Mouse (Mus musculus): ENCODE results near the gene Efhc1. TPM values are rescaled to one million over a fixed set of nuclear protein-coding genes. Genes with fewer than 3 reads are reported as not detected.
"Not testable (repeated sequence)": the region's sequence is repeated elsewhere in the genome, so short reads cannot be mapped to it uniquely, and the experiment has no call there.

Gene Efhc1
- polyA plus RNA-seq, 1 experiment, result not detected

DNA sequence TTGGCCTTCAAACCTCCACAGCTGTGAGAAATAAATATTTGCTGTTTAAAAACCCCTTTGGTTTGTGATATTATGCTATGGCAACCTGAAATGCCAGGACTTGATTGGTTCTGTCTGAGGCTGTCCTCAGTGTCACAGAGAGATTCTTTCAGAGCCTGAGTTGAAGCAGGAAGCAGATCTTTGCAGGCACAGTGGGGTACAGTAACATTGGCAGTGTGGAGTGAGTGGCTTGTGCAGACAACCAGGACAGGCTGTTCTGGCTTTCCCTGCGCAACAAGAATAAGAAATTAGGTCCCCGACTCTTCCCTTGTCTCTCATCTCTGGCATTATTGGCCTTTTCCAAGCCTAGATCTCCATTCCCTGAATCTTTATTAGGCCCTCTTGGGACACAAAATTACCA lies 31.7 kb upstream of the Efhc1 start:
- 85% methylated on average over 2 of the region's 2 CpGs for WGBS

DNA sequence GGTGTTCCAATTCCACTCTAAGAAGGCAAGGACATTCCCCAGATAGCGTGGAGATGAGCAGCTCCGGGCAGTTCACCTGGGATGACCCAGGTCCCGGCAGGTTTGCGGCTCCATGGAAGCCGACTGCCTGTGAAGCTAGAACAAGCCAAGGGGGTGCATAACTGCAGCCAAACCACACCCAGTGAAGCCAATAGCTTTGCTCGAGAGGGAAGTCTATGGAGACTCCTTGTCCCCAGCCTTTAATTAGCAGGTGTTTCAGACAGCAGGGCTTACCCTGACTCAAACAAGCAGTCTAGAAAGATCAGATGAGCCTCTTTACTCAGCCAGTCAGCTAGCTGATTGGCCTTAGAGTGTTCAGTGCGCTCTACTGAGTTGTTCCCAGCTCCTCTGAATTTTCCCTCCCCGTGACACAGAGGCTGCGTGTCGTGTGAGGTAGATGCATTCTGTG lies 30.3 kb upstream of the Efhc1 start:
- Histone ChIP-seq H3K4me3 (ENCODE audit: insufficient read depth, low read depth, low read length) (no peak overlapping the region), H3K27ac (ENCODE audit: insufficient read depth, low read depth, low read length) (no peak overlapping the region), H3K4me1 (ENCODE audit: control insufficient read depth, insufficient read depth, low read length) (peaks cover 4% of the 10 kb centered on the region; the same call in 1 of the 2 replicates)
- 81% methylated on average over 10 of the region's 10 CpGs for WGBS
- TF ChIP-seq CTCF (IDR thresholded peaks at IDR 0.05; ENCODE audit: insufficient read depth, low read depth, low read length), result no peak
- no peak for TF ChIP-seq POLR2A (IDR thresholded peaks at IDR 0.05; ENCODE audit: insufficient read depth, low read depth, low read length)

More for the DNA sequence above, 31.7 kb upstream of the Efhc1 start:
- no peak overlapping the region for H3K27ac ChIP-seq (ENCODE audit: insufficient read depth, low read depth, low read length)
- TF ChIP-seq POLR2A (IDR thresholded peaks at IDR 0.05; ENCODE audit: insufficient read depth, low read depth, low read length) (no peak), CTCF (IDR thresholded peaks at IDR 0.05; ENCODE audit: insufficient read depth, low read depth, low read length) (no peak)
- no peak overlapping the region for H3K4me3 ChIP-seq (ENCODE audit: insufficient read depth, low read depth, low read length)
- H3K4me1 ChIP-seq (ENCODE audit: control insufficient read depth, insufficient read depth, low read length), result peaks cover 9% of the 10 kb centered on the region; the same call in 1 of the 2 replicates

DNA sequence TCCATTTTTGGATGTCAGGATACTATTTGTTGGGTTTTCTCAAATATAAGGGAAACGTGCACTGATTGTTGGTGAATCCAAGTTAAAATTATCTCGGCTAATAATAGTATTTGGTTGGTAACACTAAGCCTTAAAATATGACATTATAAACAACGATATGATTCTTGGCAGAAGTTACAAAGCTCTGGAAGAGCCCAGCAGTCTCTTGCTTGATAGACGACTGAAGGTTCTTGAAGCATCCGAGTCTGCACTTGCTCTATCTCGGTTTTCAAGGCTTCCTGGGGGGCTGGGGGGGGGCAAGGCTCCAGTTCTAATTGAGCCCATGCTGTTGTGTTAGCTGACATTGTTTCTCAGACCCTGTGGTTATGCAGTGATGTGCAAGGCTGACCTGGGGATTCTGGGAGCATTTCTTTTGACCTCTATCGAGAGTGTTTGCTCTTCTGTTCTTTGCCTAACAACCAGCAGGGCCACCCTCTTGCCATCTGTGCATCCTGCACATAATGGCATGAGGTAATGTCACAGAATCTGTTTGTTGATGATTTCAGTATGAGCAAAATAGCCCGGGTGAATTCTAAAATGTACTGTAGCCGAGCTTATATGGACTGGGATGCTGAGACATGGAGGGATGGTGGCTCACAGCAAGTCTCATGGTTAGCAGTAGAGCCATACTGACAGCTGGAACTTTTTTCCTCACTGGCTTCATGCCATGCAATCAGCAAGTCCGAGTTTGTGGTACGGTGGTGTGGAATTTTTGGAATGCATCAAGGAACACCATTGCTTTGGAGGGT lies 28.6 kb upstream of the Efhc1 start:
- H3K4me1 ChIP-seq (ENCODE audit: control insufficient read depth, insufficient read depth, low read length), result peaks cover 4% of the 10 kb centered on the region; the same call in 1 of the 2 replicates
- 32% methylated on average over 11 of the region's 11 CpGs for WGBS
- H3K4me3 ChIP-seq (ENCODE audit: insufficient read depth, low read depth, low read length), result no peak overlapping the region
- H3K27ac ChIP-seq (ENCODE audit: insufficient read depth, low read depth, low read length), result no peak overlapping the region
- TF ChIP-seq CTCF (IDR thresholded peaks at IDR 0.05; ENCODE audit: insufficient read depth, low read depth, low read length) (no peak), POLR2A (IDR thresholded peaks at IDR 0.05; ENCODE audit: insufficient read depth, low read depth, low read length) (no peak)

DNA sequence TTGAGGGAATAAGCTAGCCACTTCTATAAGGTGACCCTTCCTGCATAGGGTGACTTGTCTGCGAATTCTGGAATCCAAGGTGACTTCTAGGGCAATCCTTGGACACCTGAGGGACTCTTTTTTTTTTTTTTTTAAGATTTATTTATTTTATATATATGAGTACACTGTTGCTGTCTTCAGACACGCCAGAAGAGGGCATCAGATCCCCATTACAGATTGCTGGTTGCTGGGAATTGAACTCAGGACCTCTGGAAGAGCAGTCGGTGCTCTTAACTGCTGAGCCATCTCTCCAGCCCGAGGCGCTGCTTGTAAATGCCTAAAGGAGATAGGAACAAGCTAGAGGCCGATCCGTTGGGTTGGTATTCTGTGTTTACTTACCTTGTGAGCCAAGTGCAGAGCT lies 26.1 kb upstream of the Efhc1 start:
- not testable (repeated sequence) for H3K27ac ChIP-seq (ENCODE audit: insufficient read depth, low read depth, low read length); H3K4me3 ChIP-seq (ENCODE audit: insufficient read depth, low read depth, low read length); H3K4me1 ChIP-seq (ENCODE audit: control insufficient read depth, insufficient read depth, low read length)
- WGBS, result 81% methylated on average over 7 of the region's 7 CpGs

DNA sequence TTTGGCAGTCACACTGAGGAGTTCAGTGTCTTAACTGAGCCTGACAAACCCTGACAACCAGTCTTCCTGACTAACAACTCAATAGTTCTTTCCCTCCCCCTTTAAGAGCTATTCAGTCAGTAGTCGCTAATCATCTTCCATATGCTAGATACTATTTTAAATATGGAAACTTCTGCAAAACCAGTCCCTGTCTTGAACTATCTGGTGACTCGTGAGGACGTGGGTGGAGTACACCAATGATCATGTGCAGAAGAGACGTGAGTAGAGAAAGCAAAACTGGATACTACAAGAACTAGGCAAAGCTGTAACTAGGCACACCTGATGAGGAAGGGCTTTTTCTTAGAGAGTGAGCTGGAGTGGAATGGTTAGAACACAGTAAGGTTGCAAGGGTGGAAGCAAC lies 25.5 kb upstream of the Efhc1 start:
- H3K27ac ChIP-seq (ENCODE audit: insufficient read depth, low read depth, low read length), result no peak overlapping the region
- TF ChIP-seq POLR2A (IDR thresholded peaks at IDR 0.05; ENCODE audit: insufficient read depth, low read depth, low read length), result no peak
- no peak for TF ChIP-seq CTCF (IDR thresholded peaks at IDR 0.05; ENCODE audit: insufficient read depth, low read depth, low read length)
- WGBS, result 77% methylated on average over 4 of the region's 4 CpGs
- no peak overlapping the region for H3K4me3 ChIP-seq (ENCODE audit: insufficient read depth, low read depth, low read length)
- H3K4me1 ChIP-seq (ENCODE audit: control insufficient read depth, insufficient read depth, low read length), result peaks cover 4% of the 10 kb centered on the region; the same call in 1 of the 2 replicates

DNA sequence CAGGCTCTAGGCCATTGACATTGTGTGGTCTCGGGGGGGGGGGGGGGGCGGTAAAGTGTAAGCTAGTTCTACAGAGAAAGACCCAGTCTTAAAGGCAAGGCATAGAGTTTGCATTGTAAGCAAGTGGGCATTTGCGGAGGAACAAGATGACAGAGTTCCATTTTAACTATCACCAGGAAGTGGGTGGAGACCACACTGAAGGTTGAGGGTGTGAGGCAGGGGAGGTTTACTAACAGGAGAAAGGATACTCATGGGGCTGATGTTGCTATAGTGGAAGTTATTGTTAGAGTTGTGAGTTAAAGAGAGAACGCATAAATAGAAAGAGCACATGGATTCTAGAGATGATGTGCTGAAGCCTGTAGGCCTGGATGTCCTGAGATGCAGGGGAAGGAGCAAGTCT lies 25.1 kb upstream of the Efhc1 start:
- 86% methylated on average over 4 of the region's 4 CpGs for WGBS
- no peak overlapping the region for H3K4me3 ChIP-seq (ENCODE audit: insufficient read depth, low read depth, low read length)
- TF ChIP-seq POLR2A (IDR thresholded peaks at IDR 0.05; ENCODE audit: insufficient read depth, low read depth, low read length) (no peak), CTCF (IDR thresholded peaks at IDR 0.05; ENCODE audit: insufficient read depth, low read depth, low read length) (no peak)
- H3K27ac ChIP-seq (ENCODE audit: insufficient read depth, low read depth, low read length), result no peak overlapping the region
- peaks cover 2% of the 10 kb centered on the region; the same call in 1 of the 2 replicates for H3K4me1 ChIP-seq (ENCODE audit: control insufficient read depth, insufficient read depth, low read length)

DNA sequence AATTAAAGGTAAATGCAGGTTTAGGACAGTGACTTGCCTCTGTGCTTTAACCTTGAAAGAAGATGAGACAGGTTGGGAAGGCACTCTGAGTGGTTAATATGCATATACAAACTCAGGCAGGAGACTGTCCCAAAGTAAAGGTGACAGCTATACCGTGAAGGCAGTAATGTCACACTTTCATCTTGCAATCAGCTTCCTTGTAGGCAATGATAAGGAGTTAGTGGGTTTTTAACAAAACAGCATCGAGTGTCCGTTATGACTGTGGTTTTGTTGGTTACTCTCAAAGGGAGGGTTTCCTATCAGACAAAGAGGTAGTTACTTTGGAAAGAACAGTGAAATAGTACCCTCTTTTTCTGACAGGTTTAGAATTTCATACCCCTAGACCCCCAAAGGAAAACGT lies 22.9 kb upstream of the Efhc1 start:
- no peak overlapping the region for H3K27ac ChIP-seq (ENCODE audit: insufficient read depth, low read depth, low read length)
- WGBS, result 83% methylated on average over 4 of the region's 4 CpGs
- no peaks in the 10 kb centered on the region for H3K4me1 ChIP-seq (ENCODE audit: control insufficient read depth, insufficient read depth, low read length)
- no peak for TF ChIP-seq CTCF (IDR thresholded peaks at IDR 0.05; ENCODE audit: insufficient read depth, low read depth, low read length)
- TF ChIP-seq POLR2A (IDR thresholded peaks at IDR 0.05; ENCODE audit: insufficient read depth, low read depth, low read length), result no peak
- no peak overlapping the region for H3K4me3 ChIP-seq (ENCODE audit: insufficient read depth, low read depth, low read length)

DNA sequence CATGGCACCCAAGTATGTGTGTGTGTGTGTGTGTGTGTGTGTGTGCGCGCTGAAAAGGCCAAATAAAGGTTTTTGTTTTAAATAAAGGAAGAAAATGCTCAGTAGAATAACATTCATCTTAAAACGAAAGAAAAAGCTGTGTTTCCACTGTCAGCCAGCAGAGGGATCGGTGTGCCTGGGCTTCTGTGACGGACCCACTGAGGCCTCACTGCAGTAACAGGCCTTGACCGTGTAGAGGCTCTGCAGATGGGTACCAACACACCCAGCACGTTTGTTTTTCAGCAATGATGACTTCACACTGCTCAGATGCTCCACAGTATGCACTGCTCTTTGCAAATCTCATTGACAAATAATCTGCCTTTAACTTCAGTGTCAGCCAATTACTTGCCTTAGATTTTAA lies 18.0 kb upstream of the Efhc1 start:
- H3K4me3 ChIP-seq (ENCODE audit: insufficient read depth, low read depth, low read length), result no peak overlapping the region
- H3K27ac ChIP-seq (ENCODE audit: insufficient read depth, low read depth, low read length), result no peak overlapping the region
- TF ChIP-seq POLR2A (IDR thresholded peaks at IDR 0.05; ENCODE audit: insufficient read depth, low read depth, low read length), result no peak
- TF ChIP-seq CTCF (IDR thresholded peaks at IDR 0.05; ENCODE audit: insufficient read depth, low read depth, low read length), result peak; percentile 63
- no peaks in the 10 kb centered on the region for H3K4me1 ChIP-seq (ENCODE audit: control insufficient read depth, insufficient read depth, low read length)
- WGBS, result 14% methylated on average over 7 of the region's 7 CpGs

DNA sequence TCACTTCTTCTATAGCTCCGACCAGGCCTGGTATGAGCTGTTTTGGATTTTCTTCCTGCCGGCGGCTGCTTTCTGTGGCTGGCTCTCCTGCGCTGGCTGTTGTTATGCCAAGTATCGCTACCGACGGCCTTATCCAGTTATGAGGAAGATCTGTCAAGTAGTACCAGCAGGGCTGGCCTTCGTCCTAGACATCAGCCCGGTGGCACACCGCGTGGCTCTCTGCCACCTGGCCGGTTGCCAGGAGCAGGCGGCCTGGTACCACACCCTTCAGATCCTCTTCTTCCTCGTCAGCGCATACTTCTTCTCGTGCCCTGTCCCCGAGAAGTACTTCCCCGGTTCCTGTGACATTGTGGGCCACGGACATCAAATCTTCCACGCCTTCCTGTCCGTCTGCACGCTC lies 16.3 kb upstream of the Efhc1 start:
- no peak for TF ChIP-seq POLR2A (IDR thresholded peaks at IDR 0.05; ENCODE audit: insufficient read depth, low read depth, low read length)
- TF ChIP-seq CTCF (IDR thresholded peaks at IDR 0.05; ENCODE audit: insufficient read depth, low read depth, low read length), result no peak
- Histone ChIP-seq H3K4me1 (ENCODE audit: control insufficient read depth, insufficient read depth, low read length) (no peaks in the 10 kb centered on the region), H3K4me3 (ENCODE audit: insufficient read depth, low read depth, low read length) (no peak overlapping the region), H3K27ac (ENCODE audit: insufficient read depth, low read depth, low read length) (no peak overlapping the region)
- WGBS, result 64% methylated on average over 22 of the region's 22 CpGs
